Mouse (Mus musculus): ENCODE measurements around the gene Crmp1. TPM values are rescaled to one million over a fixed set of nuclear protein-coding genes. Genes with fewer than 3 reads are reported as not detected.

Gene Crmp1
- total RNA-seq (2021) = 10 to 100 TPM; 11.1 to 19.5 TPM
- long read RNA-seq, experiment 1, partial matches to known transcripts = 1 of 9 reads
- long read RNA-seq, experiment 1, other reads (novel, unspliced or antisense) = 1 of 9 reads
- long read RNA-seq, experiment 2, transcript Crmp1-201 (14 exons, 2,906 nt) = major isoform, 10 of 18 reads
- long read RNA-seq, experiment 2, partial matches to known transcripts = 4 of 18 reads
- long read RNA-seq, experiment 2, other reads (novel, unspliced or antisense) = 0 of 18 reads

DNA sequence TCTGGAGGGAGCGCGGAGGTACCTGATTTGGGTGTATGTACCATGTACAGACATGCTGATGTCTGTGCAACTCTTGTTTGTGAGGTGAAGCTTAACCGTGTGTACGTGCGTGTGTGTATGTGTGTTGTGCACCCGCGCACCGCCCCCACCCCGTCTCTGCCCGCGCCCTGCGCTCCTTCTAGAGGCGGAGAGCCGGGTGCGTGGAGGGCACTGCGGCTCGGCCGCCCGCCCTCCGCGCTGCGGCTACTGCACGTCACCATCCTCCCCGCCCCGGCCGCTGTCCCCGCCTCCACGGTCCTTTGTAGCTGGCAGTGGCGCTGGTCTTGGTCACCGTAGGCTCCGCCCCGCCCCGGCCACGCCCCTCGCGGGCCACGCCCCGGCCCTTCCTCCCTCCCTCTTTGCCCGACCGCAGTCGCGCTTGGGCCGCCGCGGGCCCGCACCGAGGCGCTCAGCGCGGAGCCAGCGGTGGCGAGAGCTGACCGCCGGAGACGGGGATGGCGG is at the start of gene Crmp1:
Crmp1 (plus strand) TSS at position 290 of the 501 bp plus-strand sequence.
- peak; percentile 71 for DNase-seq

GRCm38 (mm10) chr5:37196196-37196595 is 45.5 kb upstream of the Crmp1 start:
- no peak for DNase-seq

GRCm38 (mm10) chr5:37196666-37197250 is 45.0 kb upstream of the Crmp1 start:
- DNase-seq = peak; percentile 15

DNA sequence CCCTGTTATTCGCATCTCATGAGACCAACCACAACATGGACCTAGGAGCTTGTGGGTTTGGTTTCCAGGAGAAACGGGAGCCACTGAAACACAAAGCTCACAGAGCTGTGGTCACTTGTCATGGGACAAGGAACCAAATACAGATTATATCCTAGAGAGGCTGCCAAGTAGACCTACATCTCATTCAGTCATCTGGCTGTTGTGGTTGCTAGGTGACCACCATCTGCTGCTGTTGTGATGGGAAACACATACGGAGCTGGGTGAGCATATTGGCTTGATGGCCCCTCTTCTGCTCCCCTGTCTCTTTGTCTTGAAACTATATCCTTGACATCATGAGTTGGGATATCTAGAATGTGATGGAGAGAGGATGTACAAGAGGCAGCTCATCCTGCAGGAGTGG is 44.3 kb upstream of the Crmp1 start:
- DNase-seq = no peak

DNA sequence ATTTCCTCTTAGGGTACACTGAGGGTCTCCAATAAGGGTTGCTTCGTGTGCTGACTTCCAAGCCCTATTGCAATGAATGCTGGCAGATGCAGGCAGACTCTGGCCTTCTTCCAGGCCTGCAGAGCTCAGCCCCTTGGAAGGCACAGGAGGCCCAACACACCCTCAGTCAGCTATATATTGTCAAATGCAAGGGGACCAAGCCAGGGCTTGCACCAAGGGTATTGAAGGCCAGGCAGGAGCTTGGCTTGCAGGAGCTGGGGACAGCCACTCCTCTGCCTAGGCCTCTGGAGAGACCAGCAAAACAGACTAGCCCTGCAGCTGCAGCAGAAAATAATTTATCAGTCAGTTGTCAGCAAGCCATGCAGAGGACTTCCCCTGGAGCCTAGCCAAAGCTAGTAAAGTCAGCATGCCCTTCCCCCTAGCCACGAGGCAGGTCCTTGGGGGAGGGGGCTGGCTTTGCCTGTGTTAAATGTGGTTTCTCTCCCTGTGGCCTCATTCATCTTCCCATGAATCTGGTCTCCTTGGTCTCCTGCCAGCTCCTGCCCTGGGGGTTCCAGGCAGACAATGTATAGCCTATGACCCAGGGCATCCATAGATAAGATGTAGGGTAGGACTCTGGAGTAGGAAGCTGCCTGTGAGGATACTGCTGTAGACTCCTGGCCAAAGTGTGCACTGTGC is 43.6 kb upstream of the Crmp1 start:
- DNase-seq = peak; percentile 15

GRCm38 (mm10) chr5:37202285-37202684 is 39.5 kb upstream of the Crmp1 start:
- DNase-seq = no peak

GRCm38 (mm10) chr5:37204886-37205285 is 36.9 kb upstream of the Crmp1 start:
- no peak for DNase-seq

DNA sequence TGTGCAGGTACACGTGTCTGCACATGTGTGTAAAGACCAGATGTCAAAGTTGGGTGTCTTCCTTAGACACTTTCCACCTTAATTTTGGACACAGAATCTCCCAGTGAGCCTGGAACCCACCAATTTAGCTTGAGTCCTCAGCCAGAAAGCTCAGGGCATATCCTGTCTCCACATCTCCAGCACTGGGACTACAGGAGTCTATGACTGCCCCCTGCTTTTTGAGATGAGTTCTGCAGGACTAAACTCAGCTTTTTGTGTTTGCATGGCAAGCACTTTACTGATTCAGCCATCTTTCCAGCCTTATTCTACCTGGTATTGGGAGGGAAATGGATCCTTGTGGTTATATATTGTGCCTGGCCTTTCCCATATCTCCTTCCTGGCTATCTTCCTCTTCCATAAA is 36.3 kb upstream of the Crmp1 start:
- no peak for DNase-seq

- no peak for DNase-seq
Observed at GRCm38 (mm10) chr5:37206364-37206763, 35.4 kb upstream of the Crmp1 start.

DNA sequence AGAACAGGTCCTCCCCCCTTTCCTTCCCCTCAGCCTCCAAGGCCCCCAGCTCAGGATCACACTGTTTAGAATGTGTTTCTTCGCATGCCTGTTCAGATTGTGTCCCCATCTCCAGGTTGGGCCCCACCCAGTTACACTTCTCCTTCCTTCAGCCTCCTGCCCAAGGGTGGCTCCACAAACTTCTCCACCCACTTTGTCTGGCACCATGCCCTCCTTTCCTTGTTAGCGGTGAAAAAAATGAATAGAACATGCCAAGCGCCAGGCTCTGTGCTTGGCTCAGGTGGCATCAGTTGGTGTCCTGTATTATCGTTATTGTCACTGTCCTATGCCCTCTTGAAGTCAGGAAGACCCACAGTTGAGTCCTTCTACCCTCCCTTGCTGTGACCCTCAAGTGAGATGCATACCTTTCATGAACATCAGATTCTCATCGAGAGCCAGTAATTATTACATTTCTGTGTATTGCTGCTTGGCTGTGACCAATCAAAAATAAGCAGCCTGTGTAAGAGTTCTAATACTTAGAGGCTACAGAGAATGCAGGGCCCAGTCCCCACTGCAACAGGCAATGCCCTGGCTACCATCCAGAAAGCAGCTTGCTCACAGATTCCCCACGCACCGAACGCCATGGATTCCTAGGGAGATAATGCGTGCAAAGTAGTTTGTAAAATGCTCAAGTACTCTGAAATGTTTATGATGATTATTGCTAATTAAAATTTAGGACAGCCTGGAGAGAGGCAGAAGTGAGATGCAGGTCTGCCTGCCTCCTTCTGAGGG is 28.6 kb upstream of the Crmp1 start:
- no peak for DNase-seq

- no peak for DNase-seq
Observed at GRCm38 (mm10) chr5:37213709-37214103, 28.0 kb upstream of the Crmp1 start.

GRCm38 (mm10) chr5:37214614-37215013 is 27.1 kb upstream of the Crmp1 start:
- DNase-seq = no peak

GRCm38 (mm10) chr5:37215276-37215675 is 26.5 kb upstream of the Crmp1 start:
- DNase-seq = peak; percentile 39

GRCm38 (mm10) chr5:37219615-37220014 is 22.1 kb upstream of the Crmp1 start:
- no peak for DNase-seq

- DNase-seq = no peak
Observed at GRCm38 (mm10) chr5:37220575-37220974, 21.2 kb upstream of the Crmp1 start.

DNA sequence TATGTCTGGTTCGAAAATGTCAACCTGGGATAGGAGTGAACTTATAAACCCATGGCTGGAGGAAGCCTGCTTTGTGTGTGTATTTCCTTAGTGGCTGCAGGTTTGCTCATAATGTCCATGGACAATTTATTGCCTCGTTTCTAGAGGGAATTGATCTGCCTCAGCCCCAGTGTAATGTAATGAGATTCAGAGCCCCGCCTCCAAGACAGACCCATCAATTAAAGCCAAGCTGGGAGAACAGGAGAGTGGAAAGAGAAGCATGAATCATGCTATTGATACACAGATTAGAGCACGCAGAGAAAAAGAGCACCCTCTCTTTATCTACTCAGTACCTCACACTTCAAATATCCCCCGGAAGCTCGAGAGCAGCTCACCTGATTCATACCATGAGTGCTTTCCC is 20.2 kb upstream of the Crmp1 start:
- no peak for DNase-seq

GRCm38 (mm10) chr5:37222316-37222715 is 19.4 kb upstream of the Crmp1 start:
- no peak for DNase-seq

DNA sequence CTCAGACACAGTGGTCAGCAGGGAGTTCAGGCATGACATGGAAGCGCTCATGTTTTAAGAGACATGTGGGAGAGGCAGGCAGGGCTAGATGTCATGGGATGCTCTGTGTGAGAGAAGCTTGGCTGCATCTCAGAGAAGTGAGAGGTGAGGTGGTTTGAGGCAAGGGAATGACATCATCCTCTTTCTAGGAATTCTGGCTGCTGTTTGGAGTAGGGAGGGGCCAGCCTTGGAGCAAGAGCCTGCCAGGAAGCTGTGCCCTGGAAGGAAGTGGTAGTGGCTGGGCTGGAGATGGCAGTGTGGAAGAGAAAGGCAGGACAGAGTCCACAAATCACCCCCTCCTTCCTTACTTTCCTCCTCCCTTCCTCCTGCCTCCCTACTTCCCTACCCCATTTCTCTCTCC is 16.0 kb upstream of the Crmp1 start:
- no peak for DNase-seq

- DNase-seq = no peak
Observed at GRCm38 (mm10) chr5:37227956-37228680, 13.6 kb upstream of the Crmp1 start.

GRCm38 (mm10) chr5:37228894-37229293 is 12.8 kb upstream of the Crmp1 start:
- no peak for DNase-seq

GRCm38 (mm10) chr5:37233010-37233557 is 8.7 kb upstream of the Crmp1 start:
- no peak for DNase-seq

DNA sequence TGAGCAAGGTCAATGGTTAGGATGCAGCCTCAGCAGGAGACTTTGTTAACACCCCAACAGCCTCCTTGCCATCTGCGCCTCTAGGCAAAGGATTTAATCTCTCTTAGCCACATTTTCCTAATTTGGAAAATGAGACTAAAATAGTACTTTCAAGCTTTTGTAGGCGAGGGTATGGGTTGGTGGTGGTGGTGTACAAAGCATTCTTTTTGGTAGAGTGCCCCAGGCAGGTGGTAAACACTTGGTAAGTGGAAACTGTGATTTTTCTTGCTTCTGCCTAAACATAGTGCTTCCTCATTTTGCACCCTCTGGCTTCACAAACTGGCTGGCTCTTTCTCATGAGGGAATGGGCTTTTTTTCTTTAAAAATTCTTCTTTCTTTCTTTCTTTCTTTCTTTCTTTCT is 3.1 kb upstream of the Crmp1 start:
- DNase-seq = no peak

All from adrenal gland, postnatal 10 days (tissue).